1 mouse cellular context compared by ENCODE assay signal in the genomic region with DNA sequence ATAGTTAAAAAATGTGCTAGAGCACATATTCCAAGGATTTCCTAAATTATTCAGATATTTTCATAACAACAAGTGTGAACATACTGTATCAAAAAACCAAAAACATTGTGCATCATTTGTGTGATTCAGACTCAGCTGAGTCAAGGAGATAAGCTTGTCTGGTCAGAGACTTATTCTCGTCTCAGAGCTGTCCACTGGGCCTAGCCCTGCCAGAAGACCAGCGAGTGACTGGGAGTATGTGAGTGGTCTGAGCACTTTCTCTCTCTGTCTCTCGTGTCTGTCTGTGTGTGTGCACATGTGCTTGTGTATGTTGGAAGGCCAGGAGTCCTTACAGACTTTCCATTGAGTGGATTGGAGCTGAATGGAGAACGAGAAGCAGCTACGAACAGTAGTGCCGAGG.
TF ChIP-seq lines count a peak whose summit lies in the region.

No protein-coding gene starts in this region.

TF ChIP-seq in myocyte, 11 proteins besides CTCF, POLR2A, EP300 and RAD21:
- TF ChIP-seq E2F4 (IDR thresholded peaks at IDR 0.05; ENCODE audit: insufficient read depth) = no peak
- TF ChIP-seq TCF12 (IDR thresholded peaks at IDR 0.05; ENCODE audit: insufficient read depth, poor library complexity, severe bottlenecking) = no peak
- TF ChIP-seq TCF3 (IDR thresholded peaks at IDR 0.05; ENCODE audit: insufficient read length, low read depth) = no peak
- no peak for TF ChIP-seq SRF (IDR thresholded peaks at IDR 0.05; ENCODE audit: control insufficient read depth, insufficient read length, low read depth)
- no peak for TF ChIP-seq USF1 (IDR thresholded peaks at IDR 0.05; ENCODE audit: low read depth)
- TF ChIP-seq REST (IDR thresholded peaks at IDR 0.05; ENCODE audit: insufficient read depth, insufficient read length) = no peak
- no peak for TF ChIP-seq MYOG (IDR thresholded peaks at IDR 0.05; ENCODE audit: control insufficient read depth in 1 of 3, insufficient read depth in 1 of 3, insufficient read length in 2 of 3, low read depth in 2 of 3)
